Mouse (Mus musculus) lung, postnatal 0 days (tissue): Measurements from ENCODE around the gene Arvcf.

Experiments
- CTCF ChIP-seq: IDR thresholded peaks from 2 replicates; pipeline ENCODE4 v1.5.1; 2016; ENCODE audit warnings: antibody characterized with exemption, mild to moderate bottlenecking
- EP300 ChIP-seq: IDR thresholded peaks from 2 replicates; pipeline ENCODE4 v1.6.1; 2016; ENCODE audit warnings: antibody characterized with exemption, mild to moderate bottlenecking, control low read depth

- TF ChIP-seq CTCF = no peak
- TF ChIP-seq EP300 = no peak
Observed at GRCm38 (mm10) chr16:18318992-18319391, 29.0 kb upstream of the Arvcf start.
